Mouse (Mus musculus) lung, embryonic 15.5 days (tissue): ENCODE results near the gene Nav2. TPM values are rescaled to one million over a fixed set of nuclear protein-coding genes. Genes with fewer than 3 reads are reported as not detected.

Experiments
- ATAC-seq: fragments of 200-750 bp; cut with Nextera tagmentation; 2 replicates; pipeline ENCODE4 v1.8.0; 2017; ENCODE audit warnings: moderate number of reproducible peaks, borderline replicate concordance; ENCODE audit not compliant: low FRiP score, low TSS enrichment; ENCODE audit errors: extremely low read depth
- H3K27ac ChIP-seq: fragments of 300-500 bp; sonication (generic); 2 replicates; pipeline ENCODE4 v1.5.1; 2015; ENCODE audit warnings: moderate library complexity, mild to moderate bottlenecking, inconsistent platforms
- H3K27me3 ChIP-seq: fragments of 300-500 bp; sonication (generic); 2 replicates; pipeline ENCODE4 v1.6.1; 2015; ENCODE audit warnings: inconsistent platforms
- H3K36me3 ChIP-seq: fragments of 300-500 bp; sonication (generic); 2 replicates; pipeline ENCODE4 v1.6.1; 2015; ENCODE audit warnings: inconsistent platforms
- H3K4me1 ChIP-seq: fragments of 300-500 bp; sonication (generic); 2 replicates; pipeline ENCODE4 v1.6.1; 2015; ENCODE audit warnings: inconsistent platforms
- H3K4me2 ChIP-seq: fragments of 300-500 bp; sonication (generic); 2 replicates; pipeline ENCODE4 v1.6.1; 2015; ENCODE audit warnings: inconsistent platforms, mild to moderate bottlenecking, moderate library complexity
- H3K4me3 ChIP-seq: fragments of 300-500 bp; sonication (generic); 2 replicates; pipeline ENCODE4 v1.5.1; 2015; ENCODE audit warnings: mild to moderate bottlenecking, inconsistent platforms
- H3K9ac ChIP-seq: fragments of 300-500 bp; sonication (generic); 2 replicates; pipeline ENCODE4 v1.6.1; 2015; ENCODE audit warnings: inconsistent platforms
- H3K9me3 ChIP-seq: fragments of 300-500 bp; sonication (generic); 2 replicates; pipeline ENCODE4 v1.6.1; 2016; ENCODE audit warnings: inconsistent platforms
- WGBS: fragments of 180-500 bp; shearing (Covaris S2); methylation state at CpG from one replicate; pipeline ENCODE4 v1.1.7; 2015; 5-methylcytosine and 5-hydroxymethylcytosine counted together
- polyA plus RNA-seq: library from polyadenylated mRNA; unstranded; fragments of >200 nt; fragmentation: Nextera tagmentation; extraction: Ambion mirVana; gene quantifications from 2 replicates; pipeline ENCODE4 v1.2.1, GENCODE M21; 2015

Gene Nav2
- polyA plus RNA-seq, 1 experiment from 2014 or later, result 27.6 TPM

DNA sequence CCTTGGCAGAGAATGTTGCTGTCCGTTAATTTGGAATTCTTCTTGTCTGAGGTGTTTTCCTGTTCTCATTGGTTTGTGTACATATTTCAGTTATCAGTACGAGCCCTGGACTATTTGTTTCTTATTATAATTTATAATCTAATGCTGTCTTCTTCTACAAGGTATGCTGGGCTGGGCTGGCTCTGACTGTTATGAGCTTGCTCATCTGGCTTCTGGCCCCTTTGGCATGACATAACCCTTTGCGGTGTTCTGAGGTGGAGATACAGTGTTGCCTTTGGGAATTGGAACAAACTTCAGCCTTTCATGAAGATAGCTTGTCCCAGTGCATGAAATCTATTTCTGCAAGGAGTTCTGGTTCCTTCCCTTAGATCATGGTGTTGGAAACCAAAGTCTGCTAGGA lies 431.4 kb downstream of the Nav2 start:
- ATAC-seq, result no peak
- Histone ChIP-seq H3K4me1 (peaks cover 27% of the 10 kb centered on the region), H3K4me2 (no peak overlapping the region), H3K36me3 (no peaks in the 10 kb centered on the region), H3K9me3 (no peaks in the 10 kb centered on the region), H3K27me3 (no peaks in the 10 kb centered on the region), H3K4me3 (no peak overlapping the region), H3K9ac (no peak overlapping the region), H3K27ac (no peak overlapping the region)
- 54% methylated on average over 3 of the region's 3 CpGs for WGBS

- WGBS, result 53% methylated on average over 5 of the region's 5 CpGs
- H3K36me3 ChIP-seq, result no peaks in the 10 kb centered on the region
- no peaks in the 10 kb centered on the region for H3K9me3 ChIP-seq
- H3K9ac ChIP-seq, result no peak overlapping the region
- no peak overlapping the region for H3K27ac ChIP-seq
- no peaks in the 10 kb centered on the region for H3K27me3 ChIP-seq
- peaks cover 27% of the 10 kb centered on the region for H3K4me1 ChIP-seq
- ATAC-seq, result no peak
- no peak overlapping the region for H3K4me3 ChIP-seq
- no peak overlapping the region for H3K4me2 ChIP-seq
Observed at GRCm38 (mm10) chr7:49341151-49341918, 432.8 kb downstream of the Nav2 start.

DNA sequence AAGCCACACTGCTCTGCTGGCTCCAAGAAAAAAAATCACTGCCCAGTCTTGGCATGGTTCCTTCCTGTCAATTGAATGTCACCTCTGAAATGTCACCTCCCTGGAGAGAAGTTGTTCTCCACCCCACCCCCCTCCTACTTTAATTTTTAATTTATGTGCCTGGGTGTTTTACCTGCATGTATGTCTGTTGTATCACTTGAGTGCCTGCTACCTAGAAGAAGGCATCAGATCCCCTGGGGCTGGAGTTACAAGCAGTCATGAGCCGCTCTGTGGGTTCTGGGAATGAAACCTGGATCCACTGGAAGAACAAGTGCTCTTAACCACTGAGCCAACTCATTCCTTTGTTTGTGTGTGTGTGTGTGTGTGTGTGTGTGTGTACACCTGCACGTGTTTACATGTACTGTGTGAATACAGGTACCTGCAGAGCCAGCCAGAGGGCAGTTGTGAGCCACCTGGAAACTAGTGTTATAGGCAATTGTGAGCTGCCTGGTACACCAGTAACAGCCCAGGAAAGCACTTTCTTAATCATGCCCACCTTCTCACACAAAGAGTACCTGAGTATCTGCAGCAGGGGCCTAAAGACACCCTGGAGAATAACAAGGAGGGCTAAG lies 433.5 kb downstream of the Nav2 start:
- H3K36me3 ChIP-seq, result no peaks in the 10 kb centered on the region
- ATAC-seq, result no peak
- no peak overlapping the region for H3K4me2 ChIP-seq
- no peaks in the 10 kb centered on the region for H3K9me3 ChIP-seq
- no peak overlapping the region for H3K27ac ChIP-seq
- no peak overlapping the region for H3K4me3 ChIP-seq
- H3K4me1 ChIP-seq, result peaks cover 27% of the 10 kb centered on the region
- WGBS, result 81% methylated on average over 2 of the region's 2 CpGs
- H3K27me3 ChIP-seq, result no peaks in the 10 kb centered on the region
- H3K9ac ChIP-seq, result no peak overlapping the region

- Histone ChIP-seq H3K4me1 (peaks cover 27% of the 10 kb centered on the region), H3K27ac (no peak overlapping the region), H3K4me2 (peak overlapping the region; percentile 41), H3K9me3 (no peaks in the 10 kb centered on the region), H3K4me3 (peak overlapping the region; percentile 1; the same call in 1 of the 2 replicates), H3K9ac (no peak overlapping the region), H3K27me3 (no peaks in the 10 kb centered on the region), H3K36me3 (no peaks in the 10 kb centered on the region)
- ATAC-seq, result no peak
- WGBS, result 15% methylated on average over 13 of the region's 13 CpGs
Observed at GRCm38 (mm10) chr7:49342556-49343080, 434.1 kb downstream of the Nav2 start.

- no peaks in the 10 kb centered on the region for H3K36me3 ChIP-seq
- no peak overlapping the region for H3K27ac ChIP-seq
- peak overlapping the region; percentile 41 for H3K4me2 ChIP-seq
- WGBS, result 8% methylated on average over 16 of the region's 16 CpGs
- H3K4me1 ChIP-seq, result peaks cover 27% of the 10 kb centered on the region
- H3K4me3 ChIP-seq, result peak overlapping the region; percentile 1; the same call in 1 of the 2 replicates
- H3K27me3 ChIP-seq, result no peaks in the 10 kb centered on the region
- no peak overlapping the region for H3K9ac ChIP-seq
- ATAC-seq, result peak; percentile 44; the same call in 1 of the 2 replicates
- H3K9me3 ChIP-seq, result no peaks in the 10 kb centered on the region
Observed at GRCm38 (mm10) chr7:49343081-49343600, 434.6 kb downstream of the Nav2 start.

- no peak overlapping the region for H3K27ac ChIP-seq
- no peak for ATAC-seq
- H3K9ac ChIP-seq, result no peak overlapping the region
- H3K9me3 ChIP-seq, result no peaks in the 10 kb centered on the region
- 58% methylated on average over 4 of the region's 4 CpGs for WGBS
- H3K27me3 ChIP-seq, result no peaks in the 10 kb centered on the region
- no peak overlapping the region for H3K4me2 ChIP-seq
- no peak overlapping the region for H3K4me3 ChIP-seq
- H3K36me3 ChIP-seq, result no peaks in the 10 kb centered on the region
- peaks cover 27% of the 10 kb centered on the region for H3K4me1 ChIP-seq
Observed at GRCm38 (mm10) chr7:49343752-49344484, 435.4 kb downstream of the Nav2 start.

GRCm38 (mm10) chr7:49347338-49348272 lies 439.1 kb downstream of the Nav2 start:
- Histone ChIP-seq H3K36me3 (no peaks in the 10 kb centered on the region), H3K4me3 (no peak overlapping the region), H3K9ac (no peak overlapping the region), H3K4me1 (peaks cover 10% of the 10 kb centered on the region), H3K27me3 (no peaks in the 10 kb centered on the region), H3K4me2 (no peak overlapping the region), H3K27ac (no peak overlapping the region), H3K9me3 (no peaks in the 10 kb centered on the region)
- 54% methylated on average over 16 of the region's 16 CpGs for WGBS
- ATAC-seq, result no peak

DNA sequence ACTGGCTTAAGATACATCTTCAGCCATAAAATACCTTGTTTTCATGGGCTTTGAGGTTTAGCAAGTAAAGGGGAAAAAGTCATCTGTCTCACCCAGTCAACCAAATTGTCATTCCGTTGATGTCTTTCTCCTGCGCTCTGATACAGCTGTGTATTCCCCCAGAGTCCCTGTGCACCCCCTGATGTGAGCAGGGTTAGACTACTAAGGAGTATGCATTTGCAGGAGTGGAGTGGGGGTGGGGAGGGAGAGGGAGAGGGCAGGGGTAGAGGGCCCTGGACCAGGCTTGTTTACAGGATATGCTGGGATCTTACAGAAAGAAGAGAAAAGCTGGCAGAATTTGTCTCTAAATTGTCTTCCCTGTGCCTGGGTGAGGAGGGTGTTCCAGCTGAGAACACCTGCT lies 440.1 kb downstream of the Nav2 start:
- Histone ChIP-seq H3K27ac (no peak overlapping the region), H3K9me3 (no peaks in the 10 kb centered on the region), H3K4me2 (no peak overlapping the region), H3K9ac (no peak overlapping the region), H3K36me3 (no peaks in the 10 kb centered on the region), H3K4me1 (no peaks in the 10 kb centered on the region), H3K27me3 (no peaks in the 10 kb centered on the region), H3K4me3 (no peak overlapping the region)
- ATAC-seq, result no peak
- WGBS, result 31% methylated on average over 2 of the region's 2 CpGs

GRCm38 (mm10) chr7:49350321-49351007 lies 441.9 kb downstream of the Nav2 start:
- H3K27me3 ChIP-seq, result no peaks in the 10 kb centered on the region
- no peak overlapping the region for H3K4me3 ChIP-seq
- H3K4me2 ChIP-seq, result no peak overlapping the region
- no peak overlapping the region for H3K27ac ChIP-seq
- no peaks in the 10 kb centered on the region for H3K9me3 ChIP-seq
- no peak overlapping the region for H3K9ac ChIP-seq
- WGBS, result 71% methylated on average over 8 of the region's 8 CpGs
- H3K36me3 ChIP-seq, result no peaks in the 10 kb centered on the region
- ATAC-seq, result no peak
- no peaks in the 10 kb centered on the region for H3K4me1 ChIP-seq

DNA sequence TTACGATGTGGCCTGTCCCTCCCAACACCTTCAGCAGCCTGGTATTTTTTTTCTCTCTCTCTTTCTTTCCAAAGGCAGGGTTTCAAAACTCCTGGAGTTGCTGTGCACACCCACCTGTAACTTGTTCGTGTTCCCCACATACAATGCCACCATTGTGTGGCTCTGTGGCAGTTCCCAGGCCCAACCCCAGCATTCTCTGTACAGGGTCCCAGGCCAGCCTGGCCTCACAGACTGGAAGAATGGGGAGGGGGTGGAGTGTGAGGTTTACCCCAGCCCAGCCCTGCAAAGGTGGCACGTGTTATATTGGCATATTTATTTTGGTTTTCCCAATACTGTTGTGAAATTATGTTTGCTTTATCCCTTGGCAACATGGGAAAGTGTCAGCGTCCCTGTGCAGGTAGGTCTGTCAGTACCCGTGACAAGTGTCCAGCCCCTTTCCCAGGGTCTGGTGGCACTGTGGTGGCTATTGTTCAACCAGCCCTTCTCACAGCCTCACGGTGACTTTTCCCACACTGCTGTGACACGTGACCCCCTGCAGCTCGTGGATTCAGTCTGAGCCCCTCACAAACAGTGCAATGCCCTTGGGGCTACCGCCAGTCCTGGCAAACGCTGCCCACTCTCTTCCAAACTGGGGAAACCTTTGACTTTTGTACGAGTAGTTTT lies 443.2 kb downstream of the Nav2 start:
- H3K27ac ChIP-seq, result 0 out of 2 replicates have a peak overlapping the region, but pooled peaks have one; percentile 0
- no peak overlapping the region for H3K9ac ChIP-seq
- H3K4me1 ChIP-seq, result no peaks in the 10 kb centered on the region
- no peak overlapping the region for H3K4me3 ChIP-seq
- peak; percentile 52; the same call in 1 of the 2 replicates for ATAC-seq
- no peak overlapping the region for H3K4me2 ChIP-seq
- 44% methylated on average over 11 of the region's 11 CpGs for WGBS
- H3K27me3 ChIP-seq, result no peaks in the 10 kb centered on the region
- H3K36me3 ChIP-seq, result no peaks in the 10 kb centered on the region
- no peaks in the 10 kb centered on the region for H3K9me3 ChIP-seq
